Mouse (Mus musculus): ENCODE results near the gene Ick. TPM values are rescaled to one million over a fixed set of nuclear protein-coding genes. Genes with fewer than 3 reads are reported as not detected.
"Not testable (repeated sequence)": the region's sequence is repeated elsewhere in the genome, so short reads cannot be mapped to it uniquely, and the experiment has no call there.

The Ick gene
- polyA plus RNA-seq, 1 experiment from 2014 or later: 33.9 TPM

DNA sequence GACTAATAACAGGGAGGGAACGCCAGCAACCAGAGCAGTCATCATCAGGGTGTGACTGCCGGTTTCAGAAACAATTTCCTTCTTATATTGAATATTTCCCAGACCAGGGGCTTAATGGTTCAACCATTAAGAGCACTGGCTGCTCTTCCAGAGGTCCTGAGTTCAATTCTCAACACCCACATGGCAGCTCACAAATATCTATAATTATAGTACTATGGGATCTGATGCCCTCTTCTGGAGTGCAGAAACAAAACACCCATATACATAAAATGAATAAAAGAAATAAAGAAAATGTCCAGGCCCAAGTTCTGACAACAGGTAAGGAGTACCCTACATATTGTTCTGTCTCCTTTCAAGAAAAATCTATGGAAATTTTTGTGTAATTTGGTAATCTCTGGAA is 70.1 kb downstream of the Ick start:
- Histone ChIP-seq H3K4me3 (no peak overlapping the region), H3K27me3 (no peaks in the 10 kb centered on the region), H3K4me1 (peaks cover 3% of the 10 kb centered on the region; the same call in 1 of the 2 replicates), H3K36me3 (no peaks in the 10 kb centered on the region), H3K27ac (no peak overlapping the region), H3K4me2 (replicated peaks) (no peak overlapping the region), H3K9me3 (no peaks in the 10 kb centered on the region; the same call in 1 of the 2 replicates), H3K9ac (no peak overlapping the region)
- ATAC-seq (ENCODE audit: low FRiP score, low read depth): no peak
- 84% methylated on average over 2 of the region's 2 CpGs for WGBS

DNA sequence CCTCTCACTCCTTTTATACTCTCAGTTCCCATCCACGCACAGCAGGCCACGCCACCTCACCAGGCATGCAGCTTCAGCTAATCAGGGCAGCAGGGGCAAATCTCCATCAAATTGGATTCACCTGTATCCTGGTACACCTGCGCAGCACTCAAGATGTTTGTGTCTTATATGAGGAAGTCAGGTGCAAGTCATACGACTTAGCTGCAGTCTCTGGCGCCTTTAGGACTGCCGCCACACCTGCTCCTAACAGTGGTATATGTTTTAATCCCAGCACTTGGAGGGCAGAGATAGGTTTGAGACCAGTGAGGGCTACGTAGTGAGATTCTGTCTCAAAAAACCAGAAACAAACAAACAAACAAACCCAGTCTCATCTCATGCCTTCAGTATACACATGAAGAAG is 73.5 kb downstream of the Ick start, which contains the start of gene Gsta4:
TSS of gene Gsta4 (plus strand) at position 301 of the 400 bp plus-strand sequence.
- H3K9me3 ChIP-seq; H3K27ac ChIP-seq; ATAC-seq (ENCODE audit: low FRiP score, low read depth); H3K9ac ChIP-seq; H3K36me3 ChIP-seq; H3K27me3 ChIP-seq; H3K4me2 ChIP-seq (replicated peaks); H3K4me1 ChIP-seq; H3K4me3 ChIP-seq: not testable (repeated sequence)
- 91% methylated on average over 4 of the region's 7 CpGs for WGBS

DNA sequence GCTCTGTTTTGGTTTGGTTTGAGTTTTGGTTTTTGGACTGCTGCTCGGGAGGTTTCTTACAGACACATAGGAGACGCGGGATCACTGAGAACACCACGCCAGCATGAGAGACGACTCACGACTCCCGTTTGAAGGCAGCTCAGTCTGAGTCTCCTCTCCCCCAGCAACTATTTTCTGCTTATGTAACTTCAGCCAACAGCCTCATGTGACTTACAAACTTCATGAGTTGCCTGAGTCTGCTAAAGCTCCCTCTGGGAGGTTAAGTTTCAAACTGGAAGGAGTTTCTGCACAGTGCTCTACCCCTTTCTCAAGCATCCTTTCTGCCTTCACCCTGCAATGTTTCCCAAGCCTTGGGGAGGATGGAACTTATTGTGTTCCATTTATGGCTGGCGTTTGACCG is 76.7 kb downstream of the Ick start:
- H3K27ac ChIP-seq: no peak overlapping the region
- no peak; the same call in 1 of the 2 replicates for ATAC-seq (ENCODE audit: low FRiP score, low read depth)
- H3K9me3 ChIP-seq: no peaks in the 10 kb centered on the region; the same call in 1 of the 2 replicates
- WGBS: 79% methylated on average over 9 of the region's 9 CpGs
- peaks cover 5% of the 10 kb centered on the region for H3K27me3 ChIP-seq
- H3K4me1 ChIP-seq: peaks cover 4% of the 10 kb centered on the region
- no peaks in the 10 kb centered on the region for H3K36me3 ChIP-seq
- no peak overlapping the region for H3K9ac ChIP-seq
- H3K4me3 ChIP-seq: no peak overlapping the region
- H3K4me2 ChIP-seq (replicated peaks): no peak overlapping the region

DNA sequence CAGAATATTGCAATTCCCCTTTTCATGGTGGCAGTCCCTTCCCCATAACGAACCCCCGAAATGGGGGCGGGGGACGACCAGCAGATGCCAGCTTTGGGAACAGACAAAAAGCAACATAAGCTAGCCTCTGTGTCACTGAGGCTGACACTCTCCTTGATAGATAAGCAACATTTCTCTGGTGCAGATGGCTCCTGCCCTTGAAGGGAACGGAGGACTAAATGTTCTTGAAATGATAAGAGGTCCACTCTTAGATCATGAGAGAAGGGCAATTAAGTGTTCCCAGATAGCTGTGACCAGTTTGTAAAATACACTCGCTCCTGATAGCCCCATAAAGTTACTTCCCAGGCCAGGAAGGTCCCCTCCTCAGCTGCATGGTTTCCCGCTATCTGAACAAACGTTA is 79.9 kb downstream of the Ick start:
- H3K4me2 ChIP-seq (replicated peaks): no peak overlapping the region
- 67% methylated on average over 8 of the region's 8 CpGs for WGBS
- H3K9me3 ChIP-seq: no peaks in the 10 kb centered on the region
- no peak overlapping the region for H3K9ac ChIP-seq
- no peak overlapping the region for H3K27ac ChIP-seq
- H3K36me3 ChIP-seq: no peaks in the 10 kb centered on the region
- H3K4me1 ChIP-seq: peaks cover 27% of the 10 kb centered on the region
- no peak overlapping the region for H3K4me3 ChIP-seq
- peaks cover 5% of the 10 kb centered on the region for H3K27me3 ChIP-seq
- ATAC-seq (ENCODE audit: low FRiP score, low read depth): no peak

DNA sequence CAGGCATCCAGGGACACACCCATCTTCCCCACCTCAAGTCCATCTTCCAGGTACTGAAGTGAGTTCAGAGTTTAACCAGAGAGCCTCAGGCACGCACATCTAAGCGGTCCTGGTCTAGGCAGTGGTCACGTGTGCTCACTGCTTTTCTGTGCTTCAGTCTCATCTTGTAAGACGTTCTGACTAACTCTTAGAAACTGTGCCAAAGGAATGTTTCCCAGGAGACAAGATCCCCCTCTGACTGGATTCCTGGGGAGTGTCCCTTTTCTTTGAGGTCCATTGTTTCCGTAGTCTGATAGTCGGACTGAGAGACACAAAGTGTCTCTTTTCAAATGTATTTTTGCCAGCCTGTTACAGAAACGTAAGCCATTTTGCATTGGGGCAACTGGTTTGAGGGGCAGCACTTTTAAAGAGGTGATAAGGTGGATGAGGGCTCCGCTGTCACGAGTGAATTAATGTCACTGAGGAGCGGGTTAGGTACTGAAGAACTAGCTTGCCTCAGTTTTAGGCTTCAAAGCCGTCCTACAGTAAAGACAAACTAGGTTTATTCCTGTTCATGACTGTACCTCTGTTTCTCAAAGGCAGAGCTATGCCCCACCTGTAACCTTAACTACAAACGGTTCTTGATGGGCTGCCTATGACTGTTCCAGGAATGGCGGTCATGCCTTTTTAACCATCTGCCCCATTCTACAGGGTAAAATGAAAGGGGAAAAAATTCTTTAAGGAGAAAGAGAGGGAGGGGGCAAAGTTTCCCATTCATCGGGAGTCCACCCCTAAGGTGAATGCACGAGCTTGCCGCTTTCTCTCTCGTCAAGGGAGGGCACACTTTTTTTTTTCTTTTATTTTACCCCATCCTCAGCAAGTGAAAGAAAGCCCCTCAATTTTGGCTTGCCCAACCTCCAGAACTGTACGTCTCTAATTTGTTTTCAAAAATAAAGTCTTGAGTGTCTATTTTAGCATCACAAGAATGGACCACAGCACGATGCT is 82.0 kb downstream of the Ick start:
- peaks cover 5% of the 10 kb centered on the region for H3K27me3 ChIP-seq
- H3K27ac ChIP-seq: no peak overlapping the region
- peaks cover 42% of the 10 kb centered on the region for H3K4me1 ChIP-seq
- 4% methylated on average over 19 of the region's 19 CpGs for WGBS
- no peaks in the 10 kb centered on the region for H3K36me3 ChIP-seq
- ATAC-seq (ENCODE audit: low FRiP score, low read depth): 0 out of 2 replicates have a peak, but pooled peaks have one; percentile 2
- peak overlapping the region; percentile 52 for H3K4me3 ChIP-seq
- H3K4me2 ChIP-seq (replicated peaks): peak overlapping the region; percentile 77
- peak overlapping the region; percentile 59; the same call in 1 of the 2 replicates for H3K9ac ChIP-seq
- H3K9me3 ChIP-seq: no peaks in the 10 kb centered on the region

DNA sequence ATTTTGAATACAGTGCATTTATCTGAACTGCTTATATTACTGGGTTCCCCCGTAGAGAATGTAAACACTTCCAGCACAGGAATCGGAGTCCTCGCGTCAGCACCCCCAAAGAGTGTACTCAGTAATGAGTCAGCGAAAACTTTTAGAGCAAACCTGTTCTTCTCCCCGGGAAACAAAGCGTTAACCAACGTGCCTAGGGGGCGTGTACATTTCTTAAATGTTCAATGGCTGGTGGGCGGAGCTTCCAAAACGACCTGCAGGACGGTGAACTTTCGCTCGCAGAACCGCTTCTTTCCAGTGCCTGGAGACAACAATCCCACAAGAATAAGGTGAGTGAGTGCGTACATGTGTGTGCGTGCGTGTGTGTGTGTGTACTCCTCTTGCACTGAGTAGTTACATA is 82.7 kb downstream of the Ick start:
- Histone ChIP-seq H3K4me2 (replicated peaks) (peak overlapping the region; percentile 77), H3K9me3 (no peaks in the 10 kb centered on the region), H3K27me3 (peaks cover 5% of the 10 kb centered on the region), H3K27ac (peak overlapping the region; percentile 77; the same call in 1 of the 2 replicates), H3K36me3 (no peaks in the 10 kb centered on the region), H3K4me1 (peaks cover 42% of the 10 kb centered on the region), H3K4me3 (peak overlapping the region; percentile 52), H3K9ac (peak overlapping the region; percentile 59)
- under 1% methylated on average over 18 of the region's 18 CpGs for WGBS
- ATAC-seq (ENCODE audit: low FRiP score, low read depth): peak; percentile 64

DNA sequence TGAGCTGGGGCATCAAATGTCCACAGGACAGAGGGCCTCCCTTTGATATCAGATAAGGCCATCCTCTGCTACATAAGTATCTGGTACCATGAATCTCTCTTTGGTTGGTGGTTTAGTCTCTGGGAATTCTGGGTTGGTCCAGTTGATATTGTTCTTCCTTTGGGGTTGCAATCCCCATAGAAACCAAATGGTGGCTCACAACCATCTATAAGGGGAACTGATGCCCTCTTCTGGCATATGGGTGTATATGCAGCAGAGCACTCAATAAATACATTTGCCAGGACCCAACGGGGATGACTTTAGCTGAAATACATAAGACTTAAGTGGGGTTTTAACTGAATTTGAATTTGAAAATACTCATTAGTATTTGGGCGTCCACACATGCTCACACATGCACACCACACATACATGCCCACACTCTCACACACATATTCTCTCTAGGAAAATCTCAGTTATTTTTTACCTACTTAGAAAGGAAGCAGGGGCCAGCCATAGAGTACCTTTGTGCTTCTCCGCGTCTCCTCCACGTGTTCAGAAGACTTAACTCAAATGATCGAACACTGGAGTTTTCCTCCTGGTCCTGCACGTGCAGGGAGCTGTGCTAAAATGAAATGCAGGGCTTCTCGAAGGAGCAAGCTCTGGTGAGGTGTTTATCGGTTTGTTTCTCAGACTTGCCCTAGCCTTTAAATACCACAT is 85.1 kb downstream of the Ick start:
- peaks cover 5% of the 10 kb centered on the region for H3K27me3 ChIP-seq
- H3K9ac ChIP-seq: peak overlapping the region; percentile 35; the same call in 1 of the 2 replicates
- H3K4me3 ChIP-seq: peak overlapping the region; percentile 19; the same call in 1 of the 2 replicates
- H3K27ac ChIP-seq: no peak overlapping the region
- H3K4me2 ChIP-seq (replicated peaks): peak overlapping the region; percentile 77
- peaks cover 18% of the 10 kb centered on the region for H3K36me3 ChIP-seq
- peaks cover 42% of the 10 kb centered on the region for H3K4me1 ChIP-seq
- WGBS: 40% methylated on average over 9 of the region's 9 CpGs
- H3K9me3 ChIP-seq: no peaks in the 10 kb centered on the region
- no peak for ATAC-seq (ENCODE audit: low FRiP score, low read depth)

DNA sequence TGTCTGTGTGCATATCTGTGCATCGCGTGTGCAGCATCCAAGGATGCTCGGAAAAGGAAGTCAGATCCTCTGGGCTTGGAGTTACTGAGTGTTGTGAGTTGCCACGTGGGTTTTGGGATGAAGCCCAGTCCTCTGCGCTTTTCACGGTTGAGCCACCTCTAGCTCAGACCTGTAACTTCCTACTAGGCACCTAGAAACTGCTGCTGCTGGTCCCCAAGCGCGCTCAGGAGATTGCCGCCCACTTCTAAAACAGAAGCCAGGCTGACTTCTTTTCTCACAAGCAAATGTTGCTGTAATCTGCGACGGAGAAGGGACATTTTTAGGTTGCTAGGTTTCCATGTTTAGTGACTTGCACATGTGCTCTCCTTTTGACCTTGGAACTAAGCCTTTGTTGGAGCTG is 86.0 kb downstream of the Ick start:
- Histone ChIP-seq H3K4me1 (peaks cover 42% of the 10 kb centered on the region), H3K27ac (no peak overlapping the region), H3K9me3 (no peaks in the 10 kb centered on the region), H3K9ac (no peak overlapping the region; the same call in 1 of the 2 replicates), H3K36me3 (peaks cover 24% of the 10 kb centered on the region), H3K4me3 (no peak overlapping the region), H3K4me2 (replicated peaks) (0 out of 2 replicates have a peak overlapping the region, but pooled peaks have one; percentile 77), H3K27me3 (peaks cover under 1% of the 10 kb centered on the region; the same call in 1 of the 2 replicates)
- no peak for ATAC-seq (ENCODE audit: low FRiP score, low read depth)
- WGBS: 81% methylated on average over 11 of the region's 11 CpGs

DNA sequence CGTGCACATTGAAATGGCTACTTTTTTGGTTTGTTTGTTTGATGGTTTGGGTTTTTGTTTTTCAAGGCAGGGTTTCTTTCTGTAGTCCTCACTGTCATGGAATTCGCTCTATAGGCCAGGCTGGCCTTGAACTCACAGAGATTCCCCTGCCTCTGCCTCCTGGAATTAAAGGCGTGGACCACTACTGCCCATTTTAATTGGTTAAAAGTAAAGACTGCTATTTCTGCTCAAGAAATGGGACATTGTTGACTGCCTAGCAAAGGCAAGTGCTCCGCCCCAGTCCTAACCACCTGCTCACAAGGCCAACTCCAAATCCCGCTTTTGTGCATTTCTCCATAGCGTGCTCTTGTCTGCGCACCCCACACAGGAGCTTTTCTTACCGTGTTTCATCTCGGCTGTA is 88.8 kb downstream of the Ick start:
- Histone ChIP-seq H3K36me3 (peaks cover 49% of the 10 kb centered on the region), H3K4me3 (no peak overlapping the region), H3K27ac (no peak overlapping the region), H3K4me2 (replicated peaks) (no peak overlapping the region), H3K27me3 (no peaks in the 10 kb centered on the region), H3K9me3 (no peaks in the 10 kb centered on the region), H3K9ac (no peak overlapping the region), H3K4me1 (peaks cover 24% of the 10 kb centered on the region)
- 95% methylated on average over 9 of the region's 9 CpGs for whole genome bisulfite sequencing
- no peak for ATAC-seq (ENCODE audit: low FRiP score, low read depth)

DNA sequence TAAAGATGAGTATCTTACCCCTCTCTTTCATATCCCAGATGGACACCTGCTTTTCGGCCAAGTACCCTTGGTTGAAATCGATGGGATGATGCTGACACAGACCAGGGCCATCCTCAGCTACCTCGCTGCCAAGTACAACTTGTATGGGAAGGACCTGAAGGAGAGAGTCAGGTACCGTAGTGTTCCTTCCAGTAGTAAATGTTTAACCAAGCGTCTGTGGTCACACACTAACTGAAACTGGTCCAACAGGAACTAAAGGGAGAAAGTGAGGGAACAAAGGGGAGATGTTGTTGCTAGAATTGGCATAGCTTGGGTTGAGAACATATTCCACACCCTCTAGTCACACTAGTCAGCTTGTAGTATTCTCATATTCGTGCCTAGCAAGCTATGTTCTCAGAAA is 95.2 kb downstream of the Ick start:
- no peaks in the 10 kb centered on the region for H3K9me3 ChIP-seq
- H3K27ac ChIP-seq: no peak overlapping the region
- ATAC-seq (ENCODE audit: low FRiP score, low read depth): no peak
- peaks cover 71% of the 10 kb centered on the region for H3K36me3 ChIP-seq
- H3K4me2 ChIP-seq (replicated peaks): no peak overlapping the region
- no peaks in the 10 kb centered on the region for H3K27me3 ChIP-seq
- H3K9ac ChIP-seq: no peak overlapping the region
- 87% methylated on average over 6 of the region's 6 CpGs for WGBS
- no peaks in the 10 kb centered on the region for H3K4me1 ChIP-seq
- H3K4me3 ChIP-seq: no peak overlapping the region

DNA sequence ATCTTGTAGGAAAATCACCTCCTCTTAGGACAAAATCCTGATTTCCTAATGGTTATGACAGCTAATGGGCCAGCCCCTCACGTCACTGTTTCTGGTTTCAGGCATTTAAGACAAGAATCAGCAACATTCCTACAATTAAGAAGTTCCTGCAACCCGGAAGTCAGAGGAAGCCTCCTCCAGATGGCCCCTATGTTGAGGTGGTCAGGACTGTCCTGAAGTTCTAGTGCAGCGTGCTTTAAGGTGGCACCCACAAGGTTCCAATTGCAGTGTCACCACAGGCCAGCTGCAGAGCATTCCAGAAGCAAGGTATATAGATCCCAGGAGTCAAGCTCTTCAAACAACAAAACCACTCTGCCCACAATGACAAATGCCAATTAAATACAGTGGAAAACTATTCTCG is 100.0 kb downstream of the Ick start:
- Histone ChIP-seq H3K27ac (no peak overlapping the region), H3K4me2 (replicated peaks) (no peak overlapping the region), H3K36me3 (peaks cover 49% of the 10 kb centered on the region), H3K4me1 (no peaks in the 10 kb centered on the region), H3K4me3 (no peak overlapping the region), H3K9ac (no peak overlapping the region), H3K27me3 (no peaks in the 10 kb centered on the region), H3K9me3 (no peaks in the 10 kb centered on the region)
- WGBS: 34% methylated on average over 4 of the region's 4 CpGs
- ATAC-seq (ENCODE audit: low FRiP score, low read depth): no peak

DNA sequence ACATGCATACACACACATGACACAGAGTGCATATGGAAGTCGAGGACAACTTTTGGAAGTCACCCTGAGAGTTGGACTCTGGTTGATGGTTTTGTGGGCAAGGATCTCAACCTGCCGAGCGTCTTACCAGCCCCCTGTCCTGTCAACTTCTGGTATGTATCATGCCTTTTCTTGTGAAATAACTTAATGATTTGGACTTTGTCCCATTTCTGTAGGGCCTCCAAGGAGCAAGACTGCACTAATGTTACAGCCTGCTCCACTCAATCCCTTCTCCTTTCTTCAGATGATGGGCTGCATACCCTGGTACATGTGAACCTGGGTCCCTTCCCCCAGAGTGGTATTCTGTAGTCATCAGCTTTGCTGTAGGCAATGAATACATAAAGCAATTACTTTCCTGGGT is 101.1 kb downstream of the Ick start:
- H3K4me1 ChIP-seq: no peaks in the 10 kb centered on the region
- 93% methylated on average over 3 of the region's 3 CpGs for WGBS
- ATAC-seq (ENCODE audit: low FRiP score, low read depth): no peak
- H3K9ac ChIP-seq: no peak overlapping the region
- H3K27me3 ChIP-seq: no peaks in the 10 kb centered on the region
- peaks cover 39% of the 10 kb centered on the region for H3K36me3 ChIP-seq
- H3K27ac ChIP-seq: no peak overlapping the region
- no peaks in the 10 kb centered on the region for H3K9me3 ChIP-seq
- no peak overlapping the region for H3K4me3 ChIP-seq
- no peak overlapping the region for H3K4me2 ChIP-seq (replicated peaks)
